Mouse (Mus musculus) limb, embryonic 12.5 days (tissue): ENCODE results near the gene Slc6a4. TPM values are rescaled to one million over a fixed set of nuclear protein-coding genes. Genes with fewer than 3 reads are reported as not detected.
A peak's percentile ranks its signal among the peaks of the same experiment; 100 is the strongest.

Experiments
- ATAC-seq: fragments of 200-750 bp; cut with Nextera tagmentation; 2 replicates; pipeline ENCODE4 v1.8.0; 2017; ENCODE audit warnings: low read depth, moderate TSS enrichment; ENCODE audit not compliant: insufficient number of reproducible peaks, insufficient read depth, low FRiP score, low TSS enrichment
- H3K27ac ChIP-seq: fragments of 300-500 bp; sonication (generic); 2 replicates; pipeline ENCODE4 v1.5.1; 2016; ENCODE audit warnings: mild to moderate bottlenecking, moderate library complexity
- H3K27me3 ChIP-seq: fragments of 300-500 bp; sonication (generic); 2 replicates; pipeline ENCODE4 v1.6.1; 2016; ENCODE audit warnings: mild to moderate bottlenecking, moderate library complexity
- H3K36me3 ChIP-seq: fragments of 300-500 bp; sonication (generic); 2 replicates; pipeline ENCODE4 v1.6.1; 2016; ENCODE audit warnings: mild to moderate bottlenecking, moderate library complexity
- H3K4me1 ChIP-seq: fragments of 300-500 bp; sonication (generic); replicated peaks from 2 replicates; pipeline ENCODE4 v1.6.1; 2016
- H3K4me2 ChIP-seq: fragments of 300-500 bp; sonication (generic); 2 replicates; pipeline ENCODE4 v1.6.1; 2016; ENCODE audit warnings: mild to moderate bottlenecking, moderate library complexity
- H3K4me3 ChIP-seq: fragments of 300-500 bp; sonication (generic); replicated peaks from 2 replicates; pipeline ENCODE4 v1.5.1; 2016; ENCODE audit warnings: mild to moderate bottlenecking
- H3K9ac ChIP-seq: fragments of 300-500 bp; sonication (generic); replicated peaks from 2 replicates; pipeline ENCODE4 v1.6.1; 2016; ENCODE audit warnings: mild to moderate bottlenecking, moderate library complexity
- H3K9me3 ChIP-seq: fragments of 300-500 bp; sonication (generic); 2 replicates; pipeline ENCODE4 v1.6.1; 2016; ENCODE audit warnings: mild to moderate bottlenecking, moderate library complexity
- WGBS: fragments of 180-500 bp; shearing (Covaris S2); methylation state at CpG from one replicate; pipeline ENCODE4 v1.1.7; 2016; 5-methylcytosine and 5-hydroxymethylcytosine counted together
- polyA plus RNA-seq: library from polyadenylated mRNA; unstranded; fragments of >200 nt; fragmentation: Nextera tagmentation; extraction: Ambion mirVana; gene quantifications from 2 replicates; pipeline ENCODE4 v1.2.1, GENCODE M21; 2016

Gene Slc6a4
- polyA plus RNA-seq, 1 experiment from 2014 or later: 0.98 TPM

DNA sequence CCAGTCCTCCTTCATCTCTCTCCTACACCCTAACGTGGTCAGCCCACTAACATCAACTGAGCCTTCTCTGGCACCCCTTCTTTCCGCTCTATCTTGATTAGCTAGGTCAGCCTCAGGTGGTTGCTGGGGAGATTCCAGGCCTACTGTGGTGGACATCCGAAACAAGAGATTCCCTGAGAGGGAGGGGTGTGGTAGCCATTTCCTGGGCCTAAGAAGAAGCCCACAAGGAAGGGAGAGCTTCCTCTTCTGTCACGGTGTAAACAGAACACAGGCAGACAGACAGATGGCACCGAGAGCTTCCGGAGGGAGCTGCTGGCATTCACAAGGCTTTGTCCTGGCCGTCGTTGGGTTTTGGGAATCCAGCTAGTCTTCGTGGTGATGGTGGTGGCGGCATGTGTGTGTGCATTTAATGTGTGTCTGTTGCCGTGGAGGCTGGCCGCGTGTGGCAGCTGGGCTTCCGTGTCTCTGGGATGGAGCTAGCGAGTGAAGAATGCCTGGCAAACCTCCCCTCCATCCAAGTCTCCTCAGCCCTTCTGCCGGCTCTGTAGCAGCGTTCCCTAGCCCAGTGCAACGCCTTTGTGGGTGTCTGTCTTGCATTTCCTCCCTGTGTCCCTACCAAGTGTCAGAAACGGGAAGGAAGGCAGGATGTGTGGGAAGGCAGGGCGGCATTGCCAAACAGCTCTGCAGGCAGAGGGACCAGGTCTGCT, 2.3 kb upstream of the Slc6a4 start:
- Histone ChIP-seq H3K4me3 (no peak overlapping the region), H3K9me3 (no peaks in the 10 kb centered on the region), H3K4me1 (peaks cover 20% of the 10 kb centered on the region), H3K9ac (no peak overlapping the region), H3K27ac (no peak overlapping the region), H3K36me3 (no peaks in the 10 kb centered on the region), H3K27me3 (peaks cover 56% of the 10 kb centered on the region), H3K4me2 (no peak overlapping the region)
- 63% methylated on average over 20 of the region's 20 CpGs for WGBS
- no peak for ATAC-seq

DNA sequence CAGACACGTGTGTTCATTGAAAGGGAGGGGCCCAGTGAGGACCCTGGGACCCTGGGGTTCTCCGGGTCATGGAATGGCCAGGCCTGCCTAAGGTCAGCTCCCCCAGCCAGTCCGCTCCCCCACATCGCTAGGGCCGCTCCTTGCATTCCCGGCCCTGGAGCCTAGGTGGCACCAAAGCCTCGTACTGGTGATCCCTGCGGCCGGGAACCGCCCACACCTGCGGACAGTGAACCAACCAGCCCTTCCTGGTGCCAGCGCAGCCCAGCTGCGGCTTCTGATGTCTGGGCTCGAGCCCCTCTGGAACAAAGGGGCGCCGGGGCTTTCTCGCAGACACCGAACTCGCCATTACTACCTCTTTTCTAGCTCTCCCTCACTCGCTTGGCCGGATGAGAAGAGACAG, 1.1 kb upstream of the Slc6a4 start:
- H3K4me3 ChIP-seq: peak overlapping the region; percentile 49
- peak overlapping the region; percentile 90 for H3K4me2 ChIP-seq
- no peak overlapping the region for H3K27ac ChIP-seq
- no peaks in the 10 kb centered on the region for H3K36me3 ChIP-seq
- no peaks in the 10 kb centered on the region for H3K9me3 ChIP-seq
- ATAC-seq: peak; percentile 42; the same call in 1 of the 2 replicates
- WGBS: under 1% methylated on average over 21 of the region's 21 CpGs
- H3K4me1 ChIP-seq: peaks cover 20% of the 10 kb centered on the region
- H3K9ac ChIP-seq: no peak overlapping the region
- H3K27me3 ChIP-seq: peaks cover 67% of the 10 kb centered on the region

DNA sequence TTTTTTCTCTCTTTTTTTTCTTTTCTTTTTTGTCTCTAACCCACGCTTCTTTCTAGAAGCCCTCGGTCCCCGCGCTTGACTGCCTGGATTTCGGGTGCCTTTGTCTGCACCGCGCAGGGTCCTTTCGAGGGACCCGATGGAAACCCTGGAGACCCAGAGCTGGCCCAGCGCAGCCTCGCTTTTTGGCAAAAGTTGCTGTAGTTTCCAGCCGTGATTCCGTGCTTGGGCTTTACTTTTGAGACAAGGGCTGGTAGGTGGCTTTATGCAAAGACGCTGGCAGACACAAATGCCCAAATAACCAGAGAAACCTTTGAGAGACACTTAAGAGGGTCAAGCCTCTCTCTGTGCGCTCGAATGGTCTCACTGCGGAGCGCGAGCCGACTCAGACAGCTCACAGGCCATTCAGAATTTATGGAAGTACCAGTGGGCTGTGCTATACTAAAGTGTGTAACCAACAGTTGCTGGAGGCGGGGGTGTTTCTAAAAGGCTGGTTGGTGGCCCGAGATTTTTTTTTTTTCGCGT, 363 bp downstream of the Slc6a4 start:
- Histone ChIP-seq H3K4me3 (peak overlapping the region; percentile 49), H3K27ac (no peak overlapping the region), H3K4me2 (peak overlapping the region; percentile 90), H3K9me3 (no peaks in the 10 kb centered on the region), H3K9ac (0 out of 2 replicates have a peak overlapping the region, but pooled peaks have one; percentile 42), H3K4me1 (peaks cover 20% of the 10 kb centered on the region), H3K27me3 (peaks cover 74% of the 10 kb centered on the region), H3K36me3 (no peaks in the 10 kb centered on the region)
- ATAC-seq: no peak
- 9% methylated on average over 24 of the region's 24 CpGs for WGBS

DNA sequence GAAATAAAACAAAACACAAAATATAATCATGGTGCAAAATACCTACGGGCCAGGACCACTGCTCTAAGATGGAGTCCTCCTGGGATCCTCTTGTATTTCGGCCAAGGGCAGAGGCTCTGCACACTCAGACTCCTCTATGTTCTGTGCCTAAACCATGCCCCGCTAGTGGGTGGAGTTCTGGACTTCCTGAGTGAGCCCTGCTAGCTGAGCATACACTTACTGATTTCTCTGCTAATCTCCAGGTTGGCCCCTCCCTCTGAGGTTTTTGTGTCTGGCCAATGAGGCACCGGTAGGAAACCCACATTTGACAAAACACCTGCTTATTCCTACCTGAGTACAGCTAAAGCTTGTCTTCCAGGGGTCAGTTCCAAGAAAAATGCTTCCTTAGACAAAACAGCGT, 2.3 kb downstream of the Slc6a4 start:
- Histone ChIP-seq H3K9ac (no peak overlapping the region), H3K4me3 (no peak overlapping the region), H3K27ac (no peak overlapping the region), H3K4me2 (no peak overlapping the region), H3K9me3 (no peaks in the 10 kb centered on the region), H3K27me3 (peaks cover 70% of the 10 kb centered on the region), H3K36me3 (no peaks in the 10 kb centered on the region), H3K4me1 (peaks cover 20% of the 10 kb centered on the region)
- WGBS: 74% methylated on average over 5 of the region's 5 CpGs
- no peak for ATAC-seq

DNA sequence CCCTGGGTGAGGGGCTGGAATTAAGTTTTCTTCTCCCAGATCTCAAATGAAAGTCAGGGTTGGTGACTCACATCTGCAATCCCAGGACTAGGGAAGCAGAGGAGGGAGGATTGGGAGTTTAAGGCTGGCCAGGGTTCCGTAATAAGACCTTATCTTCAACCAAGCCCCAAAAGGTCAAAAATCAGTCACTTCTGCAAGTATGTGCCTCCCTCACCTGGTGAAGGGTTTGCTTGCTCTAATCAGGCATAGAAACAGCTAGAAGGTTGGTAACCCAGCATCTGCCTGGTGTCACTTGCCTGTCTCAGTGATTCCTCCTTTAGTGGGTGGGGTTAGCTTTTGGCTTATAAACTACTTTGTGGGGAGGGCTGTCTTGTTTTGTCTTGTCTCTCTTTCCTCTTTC, 4.0 kb downstream of the Slc6a4 start:
- Histone ChIP-seq H3K9me3 (no peaks in the 10 kb centered on the region), H3K4me1 (peaks cover 31% of the 10 kb centered on the region)

DNA sequence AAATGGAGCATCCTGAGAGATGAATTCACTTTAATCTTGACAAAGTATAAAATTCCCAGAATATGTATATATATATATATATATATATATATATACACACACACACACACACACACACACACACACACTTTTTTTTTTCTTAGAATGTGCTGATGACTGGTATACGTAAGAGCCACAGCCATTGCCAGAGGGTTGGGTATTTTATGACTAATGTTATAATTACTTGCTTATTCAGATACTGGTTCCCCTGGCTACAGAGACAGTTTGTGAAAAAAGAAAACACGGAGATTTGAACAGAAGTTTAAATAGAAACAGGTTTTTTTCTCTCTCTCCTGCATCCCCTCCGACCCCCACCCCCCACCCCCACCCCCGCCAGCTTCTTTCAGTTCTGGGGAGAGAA, 7.5 kb downstream of the Slc6a4 start:
- ATAC-seq: no peak
- Histone ChIP-seq H3K4me1 (peaks cover 11% of the 10 kb centered on the region), H3K27ac (no peak overlapping the region), H3K27me3 (peaks cover 19% of the 10 kb centered on the region), H3K36me3 (no peaks in the 10 kb centered on the region), H3K4me2 (no peak overlapping the region), H3K9me3 (no peaks in the 10 kb centered on the region), H3K9ac (no peak overlapping the region), H3K4me3 (no peak overlapping the region)
- 42% methylated on average over 4 of the region's 4 CpGs for WGBS

More for the DNA sequence above, 4.0 kb downstream of the Slc6a4 start:
- Histone ChIP-seq H3K4me3 (no peak overlapping the region), H3K4me2 (no peak overlapping the region), H3K36me3 (no peaks in the 10 kb centered on the region), H3K27ac (no peak overlapping the region), H3K27me3 (peaks cover 53% of the 10 kb centered on the region), H3K9ac (no peak overlapping the region)
- WGBS: 74% methylated on average over 1 of the region's 1 CpGs
- ATAC-seq: no peak

DNA sequence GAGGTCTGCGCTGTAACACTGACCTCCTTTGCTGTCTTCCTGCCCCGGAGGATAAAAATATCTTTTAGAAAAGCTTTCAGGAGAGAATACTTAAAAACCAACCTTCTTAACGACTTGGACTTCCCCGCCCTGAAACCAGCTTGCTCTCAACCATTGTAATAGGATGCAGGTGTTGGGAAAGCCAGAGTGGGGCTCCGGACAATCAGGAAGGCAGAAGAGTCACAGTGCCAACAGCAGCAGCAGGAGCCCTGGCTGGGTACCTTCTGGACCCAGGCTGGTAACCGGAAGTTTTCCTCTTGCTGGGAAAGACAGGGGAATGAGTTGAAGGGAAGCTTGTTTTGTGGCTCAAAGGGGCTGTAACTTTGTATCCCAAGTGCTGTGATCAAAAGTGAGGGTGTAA, 8.2 kb downstream of the Slc6a4 start:
- Histone ChIP-seq H3K9me3 (no peaks in the 10 kb centered on the region), H3K4me2 (no peak overlapping the region), H3K36me3 (no peaks in the 10 kb centered on the region), H3K27ac (no peak overlapping the region), H3K4me1 (peaks cover 11% of the 10 kb centered on the region), H3K4me3 (no peak overlapping the region), H3K9ac (no peak overlapping the region), H3K27me3 (peaks cover 14% of the 10 kb centered on the region)
- 25% methylated on average over 6 of the region's 6 CpGs for WGBS
- ATAC-seq: no peak

DNA sequence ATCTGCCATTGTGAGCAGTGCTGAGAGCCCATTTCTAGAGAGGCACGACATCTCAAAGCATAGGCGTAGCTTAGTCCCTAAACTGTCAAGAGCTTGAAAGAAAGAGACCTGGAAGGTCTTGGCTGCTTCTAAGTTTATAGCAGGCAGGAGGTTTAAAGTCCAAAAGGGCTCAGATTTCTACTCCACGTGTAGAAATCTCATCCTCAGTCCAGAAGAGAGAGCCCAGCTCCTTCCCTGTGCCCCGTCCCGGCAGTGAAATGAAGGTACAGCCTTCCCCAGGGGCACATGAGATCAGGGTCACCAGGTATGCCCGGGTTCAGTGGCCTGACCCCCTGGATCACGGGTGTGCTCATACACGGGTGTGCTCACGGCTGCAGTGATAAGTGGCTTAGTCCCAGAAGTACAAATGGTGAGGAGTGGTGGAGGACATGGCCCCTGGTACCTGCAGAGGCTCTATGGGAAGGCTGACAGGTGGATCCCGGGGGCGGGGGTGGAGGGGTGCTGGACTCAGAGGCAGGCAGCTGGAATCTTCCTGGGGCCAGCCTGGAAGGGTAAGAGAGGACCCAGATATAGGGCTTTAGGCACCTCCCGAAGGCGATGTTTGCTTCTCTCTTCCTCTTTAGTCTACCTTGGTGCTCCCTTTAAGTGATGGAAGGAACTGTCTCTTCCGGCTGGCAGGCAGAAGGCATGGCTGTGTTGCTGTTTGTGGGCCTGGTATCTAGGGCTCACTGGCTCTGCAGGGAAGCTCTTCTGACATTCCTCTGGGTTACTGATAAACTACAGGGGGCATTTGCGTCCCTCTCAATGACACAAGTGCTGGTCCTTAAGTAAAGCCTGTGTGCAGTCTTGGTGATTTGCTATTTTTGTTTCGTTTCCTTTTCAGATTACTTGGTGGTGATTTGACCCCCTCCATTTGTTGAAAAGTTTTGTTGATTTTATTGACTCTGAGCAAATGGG, 10.9 kb downstream of the Slc6a4 start:
- no peak overlapping the region for H3K4me2 ChIP-seq
- no peak for ATAC-seq
- no peak overlapping the region for H3K9ac ChIP-seq
- no peaks in the 10 kb centered on the region for H3K27me3 ChIP-seq
- H3K36me3 ChIP-seq: no peaks in the 10 kb centered on the region
- H3K9me3 ChIP-seq: no peaks in the 10 kb centered on the region
- H3K4me3 ChIP-seq: no peak overlapping the region
- WGBS: 71% methylated on average over 16 of the region's 16 CpGs
- H3K27ac ChIP-seq: no peak overlapping the region
- peaks cover 11% of the 10 kb centered on the region for H3K4me1 ChIP-seq

DNA sequence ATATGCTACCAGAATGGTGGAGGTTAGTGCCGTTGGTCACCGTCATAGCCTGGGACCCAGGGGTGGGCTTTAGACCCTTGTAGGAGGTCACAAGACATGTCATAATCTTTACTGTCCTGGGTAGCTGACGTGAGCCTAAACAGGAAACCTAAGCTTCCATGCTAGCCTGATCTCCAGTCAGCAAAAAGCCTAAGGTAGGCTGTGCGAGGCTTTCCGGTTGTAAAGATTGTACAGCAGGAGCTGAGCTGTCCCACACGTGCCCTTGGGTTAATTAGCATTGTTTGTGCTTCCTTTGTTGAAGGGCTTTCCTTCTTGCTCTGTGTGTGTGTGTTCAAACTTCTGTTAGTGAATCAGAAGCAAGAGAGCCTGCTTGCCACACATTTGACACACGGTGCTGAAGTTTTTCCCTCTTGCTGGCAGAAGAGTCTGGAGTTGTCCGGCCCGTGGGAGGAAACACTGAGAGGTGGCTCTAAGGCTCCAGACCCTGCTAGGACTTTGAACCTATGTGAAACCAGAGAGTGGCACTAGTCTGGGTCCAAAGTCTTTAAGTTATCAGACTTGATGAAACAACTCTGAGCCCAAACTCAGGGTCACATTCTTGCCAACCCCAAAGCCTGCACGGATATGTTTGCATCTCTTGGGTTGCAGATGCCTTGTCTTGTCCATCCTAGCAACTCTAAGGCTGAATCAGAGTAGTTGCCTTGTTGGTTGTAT, 12.5 kb downstream of the Slc6a4 start:
- H3K4me3 ChIP-seq: no peak overlapping the region
- no peaks in the 10 kb centered on the region for H3K27me3 ChIP-seq
- H3K9me3 ChIP-seq: no peaks in the 10 kb centered on the region
- no peaks in the 10 kb centered on the region for H3K36me3 ChIP-seq
- peaks cover 11% of the 10 kb centered on the region for H3K4me1 ChIP-seq
- no peak overlapping the region for H3K4me2 ChIP-seq
- WGBS: 74% methylated on average over 10 of the region's 10 CpGs
- H3K27ac ChIP-seq: no peak overlapping the region
- no peak for ATAC-seq
- H3K9ac ChIP-seq: no peak overlapping the region

DNA sequence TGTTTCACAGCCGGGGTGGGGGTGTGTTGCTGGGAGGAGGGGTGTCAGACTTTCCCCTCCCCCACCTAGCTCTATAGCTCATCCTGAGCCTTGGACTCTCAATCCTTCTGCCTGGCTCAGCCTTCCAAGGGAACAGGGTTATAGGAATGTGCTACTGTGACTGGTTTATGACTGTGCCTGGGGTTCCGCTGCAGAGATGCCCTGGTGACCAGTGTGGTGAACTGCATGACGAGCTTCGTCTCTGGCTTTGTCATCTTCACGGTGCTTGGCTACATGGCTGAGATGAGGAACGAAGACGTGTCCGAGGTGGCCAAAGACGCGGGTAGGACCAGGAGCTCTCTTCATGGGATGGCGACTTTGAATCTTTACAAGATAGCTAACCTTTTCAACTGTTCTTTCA, 19.6 kb downstream of the Slc6a4 start:
- no peak overlapping the region for H3K9ac ChIP-seq
- H3K4me3 ChIP-seq: no peak overlapping the region
- H3K9me3 ChIP-seq: no peaks in the 10 kb centered on the region
- H3K36me3 ChIP-seq: no peaks in the 10 kb centered on the region
- no peak overlapping the region for H3K27ac ChIP-seq
- no peak overlapping the region for H3K4me2 ChIP-seq
- no peaks in the 10 kb centered on the region for H3K4me1 ChIP-seq
- no peaks in the 10 kb centered on the region for H3K27me3 ChIP-seq
- ATAC-seq: no peak
- WGBS: 73% methylated on average over 11 of the region's 11 CpGs

DNA sequence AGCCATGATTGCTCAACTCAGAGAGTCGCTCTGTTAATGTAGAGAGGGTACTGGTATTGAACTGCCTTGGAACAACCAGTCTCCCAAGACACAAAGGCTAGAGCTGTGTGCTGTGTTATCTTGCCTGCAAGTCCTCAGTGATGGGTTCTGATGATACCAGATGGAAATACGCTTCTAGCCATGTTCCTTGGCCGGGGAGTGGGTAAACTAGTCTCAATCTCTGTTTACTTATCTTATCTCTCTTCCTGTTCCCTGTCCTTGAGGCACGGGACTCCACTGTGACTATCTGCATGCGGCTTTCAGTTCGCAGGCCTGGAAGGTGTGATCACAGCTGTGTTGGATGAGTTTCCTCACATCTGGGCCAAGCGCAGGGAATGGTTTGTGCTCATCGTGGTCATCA, 21.1 kb downstream of the Slc6a4 start:
- no peak for ATAC-seq
- Histone ChIP-seq H3K4me2 (no peak overlapping the region), H3K9me3 (no peaks in the 10 kb centered on the region), H3K4me3 (no peak overlapping the region), H3K27me3 (no peaks in the 10 kb centered on the region), H3K27ac (no peak overlapping the region), H3K9ac (no peak overlapping the region), H3K4me1 (no peaks in the 10 kb centered on the region), H3K36me3 (no peaks in the 10 kb centered on the region)
- 75% methylated on average over 8 of the region's 8 CpGs for WGBS
